Mouse (Mus musculus): ENCODE results near the gene Ank3.

Gene Ank3

GRCm38 (mm10) chr10:69575451-69575850 lies 176.9 kb downstream of the Ank3 start:
- DNase-seq: no peak

DNA sequence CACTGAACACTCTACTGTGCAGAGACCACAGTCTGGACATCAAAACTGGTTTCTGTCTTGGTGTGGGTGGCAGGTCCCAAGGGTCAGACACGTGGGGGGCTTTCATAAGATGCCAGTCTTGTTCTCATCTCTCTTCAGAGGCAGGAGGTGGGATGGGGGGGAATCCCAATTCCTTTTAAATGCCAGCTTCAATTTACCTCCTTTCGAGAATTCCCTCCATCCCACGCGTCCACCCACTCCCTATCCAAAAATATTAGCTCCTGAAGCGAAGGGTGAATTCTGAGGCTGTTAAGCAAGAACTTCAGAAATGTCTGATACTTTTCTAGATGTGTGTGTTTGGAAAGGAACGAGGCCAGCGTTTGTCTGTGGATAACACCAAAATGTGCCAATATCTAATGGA lies 177.7 kb downstream of the Ank3 start:
- no peak for DNase-seq

GRCm38 (mm10) chr10:69577061-69577728 lies 178.6 kb downstream of the Ank3 start:
- no peak for DNase-seq

- no peak for DNase-seq
Observed at GRCm38 (mm10) chr10:69577729-69578061, 179.1 kb downstream of the Ank3 start.

- no peak for DNase-seq
Observed at GRCm38 (mm10) chr10:69579585-69579984, 181.0 kb downstream of the Ank3 start.

GRCm38 (mm10) chr10:69581525-69581924 lies 183.0 kb downstream of the Ank3 start:
- DNase-seq: no peak

DNA sequence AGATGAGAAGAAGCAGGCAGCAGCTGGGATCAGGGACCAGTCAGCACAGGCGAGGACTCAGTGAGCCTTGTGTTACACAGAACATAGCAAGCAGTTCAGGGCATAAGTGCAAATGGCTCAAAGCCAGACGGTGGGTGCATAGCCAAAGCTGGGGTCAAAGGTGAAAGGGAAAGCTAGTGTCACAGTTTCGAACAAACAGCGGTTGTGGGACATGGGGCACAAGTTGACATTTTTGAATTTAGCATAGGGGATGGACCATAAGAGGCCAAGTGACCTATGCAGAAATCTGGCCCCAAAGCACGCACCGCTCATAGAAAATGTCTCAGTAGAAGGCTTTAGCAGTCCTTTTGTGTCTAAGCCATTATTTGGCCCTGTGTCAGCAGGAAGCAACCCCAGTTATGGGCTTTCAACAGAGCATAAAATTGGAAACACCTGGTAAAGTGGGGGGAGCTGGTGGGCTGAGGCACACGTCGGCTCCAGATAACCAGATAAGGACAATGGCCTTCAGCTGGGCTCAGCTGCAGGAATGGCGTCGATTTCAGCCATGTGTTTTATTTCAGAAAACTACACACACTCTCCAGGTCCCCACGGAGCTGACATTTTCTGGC lies 185.4 kb downstream of the Ank3 start:
- DNase-seq: no peak

- no peak for DNase-seq
Observed at GRCm38 (mm10) chr10:69584566-69584965, 186.0 kb downstream of the Ank3 start.

- DNase-seq: no peak
Observed at GRCm38 (mm10) chr10:69585271-69585670, 186.7 kb downstream of the Ank3 start.

- peak in 1 of 2 experiments; percentile 7 for DNase-seq
Observed at GRCm38 (mm10) chr10:69594186-69595131, 195.9 kb downstream of the Ank3 start.

- DNase-seq: no peak
Observed at GRCm38 (mm10) chr10:69595487-69595886, 196.9 kb downstream of the Ank3 start.

GRCm38 (mm10) chr10:69601471-69601870 lies 202.9 kb downstream of the Ank3 start:
- DNase-seq: no peak

DNA sequence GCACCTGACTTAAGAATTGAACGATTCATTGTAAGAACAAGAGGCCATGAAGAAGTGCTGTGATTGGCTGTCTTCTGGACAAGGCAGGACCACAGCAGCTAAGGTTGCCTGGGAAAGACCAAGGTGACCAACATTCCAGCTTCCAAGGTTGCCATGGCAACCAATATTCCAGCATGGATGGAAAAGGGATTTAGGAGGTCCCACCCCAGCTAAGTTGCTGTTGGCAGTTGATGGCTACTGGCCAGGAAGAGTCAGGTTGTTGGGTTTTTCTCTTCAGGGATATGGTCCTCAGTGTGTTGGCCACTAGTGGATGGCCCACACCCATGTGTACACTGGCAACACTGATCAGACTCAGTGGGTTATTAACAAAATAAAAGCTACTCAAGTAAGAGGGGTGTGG lies 204.1 kb downstream of the Ank3 start:
- no peak for DNase-seq

DNA sequence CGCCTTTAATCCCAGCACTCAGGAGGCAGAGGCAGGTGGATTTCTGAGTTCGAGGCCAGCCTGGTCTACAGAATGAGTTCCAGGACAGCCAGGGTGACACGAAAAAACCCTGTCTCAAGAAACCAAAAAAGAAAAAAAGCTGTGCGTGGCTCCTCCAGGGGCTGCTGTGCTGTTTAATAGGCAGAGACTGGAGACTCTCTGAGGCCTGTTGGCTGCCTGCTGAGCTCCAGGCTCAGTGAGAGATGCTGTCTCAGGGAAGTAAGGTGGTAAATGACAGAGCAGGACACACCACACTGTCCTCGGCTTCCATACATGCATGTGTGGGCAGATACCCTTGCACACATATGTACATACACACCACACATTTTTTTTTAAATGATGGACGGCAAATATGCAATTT lies 206.0 kb downstream of the Ank3 start:
- DNase-seq: no peak

GRCm38 (mm10) chr10:69605211-69605610 lies 206.6 kb downstream of the Ank3 start:
- DNase-seq: no peak

DNA sequence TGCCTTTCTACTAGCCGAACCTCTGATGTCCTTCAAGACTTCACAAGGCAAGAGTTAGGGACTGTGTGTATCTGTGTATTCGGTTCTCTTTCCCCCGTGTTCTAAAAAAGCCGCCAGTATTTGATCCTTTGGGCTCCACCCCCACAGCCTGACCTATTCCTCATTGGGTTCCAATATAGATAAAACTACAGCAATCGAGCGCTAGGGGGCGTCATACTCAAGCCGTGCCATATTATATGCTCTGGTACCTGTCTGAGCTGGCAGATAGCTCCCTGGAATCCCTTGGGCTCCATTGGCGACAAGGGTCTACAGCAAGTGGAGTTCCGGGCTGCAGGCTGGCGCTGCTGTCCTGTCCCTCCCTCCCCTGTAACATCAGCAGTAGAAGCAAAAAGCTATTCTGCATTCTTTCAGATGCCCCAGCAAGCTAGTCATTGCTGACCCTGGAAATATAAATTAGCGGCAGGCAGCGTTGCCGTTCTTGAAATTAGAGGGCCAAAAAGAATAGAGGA lies 209.1 kb downstream of the Ank3 start:
- DNase-seq: no peak

GRCm38 (mm10) chr10:69611314-69611713 lies 212.7 kb downstream of the Ank3 start:
- no peak for DNase-seq

DNA sequence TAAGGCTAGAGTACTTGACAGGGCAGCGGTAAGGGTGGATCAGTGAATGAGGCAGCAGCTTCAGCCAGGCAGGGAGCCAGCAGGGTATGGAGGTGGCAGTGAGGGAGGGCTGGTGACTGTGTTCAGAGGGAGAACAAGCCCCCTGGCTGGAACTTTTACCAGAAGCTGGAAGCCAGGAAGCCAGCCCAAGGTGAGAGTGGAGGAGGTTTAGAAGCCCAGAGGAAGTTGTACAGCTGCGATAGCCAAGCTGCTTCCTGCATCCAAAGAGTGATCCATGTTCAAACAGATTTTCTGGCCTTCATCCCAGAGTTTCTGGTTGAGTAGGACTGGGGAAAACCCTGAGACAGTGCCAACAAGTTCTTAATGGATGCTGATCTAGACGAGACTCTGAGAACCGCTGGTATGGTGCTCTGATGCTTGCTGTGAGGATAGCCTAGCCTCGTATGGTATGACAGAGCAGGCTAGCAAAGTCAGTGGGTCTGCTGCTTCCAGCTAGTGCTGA lies 213.3 kb downstream of the Ank3 start:
- DNase-seq: no peak

GRCm38 (mm10) chr10:69616953-69617352 lies 218.4 kb downstream of the Ank3 start:
- DNase-seq: no peak

DNA sequence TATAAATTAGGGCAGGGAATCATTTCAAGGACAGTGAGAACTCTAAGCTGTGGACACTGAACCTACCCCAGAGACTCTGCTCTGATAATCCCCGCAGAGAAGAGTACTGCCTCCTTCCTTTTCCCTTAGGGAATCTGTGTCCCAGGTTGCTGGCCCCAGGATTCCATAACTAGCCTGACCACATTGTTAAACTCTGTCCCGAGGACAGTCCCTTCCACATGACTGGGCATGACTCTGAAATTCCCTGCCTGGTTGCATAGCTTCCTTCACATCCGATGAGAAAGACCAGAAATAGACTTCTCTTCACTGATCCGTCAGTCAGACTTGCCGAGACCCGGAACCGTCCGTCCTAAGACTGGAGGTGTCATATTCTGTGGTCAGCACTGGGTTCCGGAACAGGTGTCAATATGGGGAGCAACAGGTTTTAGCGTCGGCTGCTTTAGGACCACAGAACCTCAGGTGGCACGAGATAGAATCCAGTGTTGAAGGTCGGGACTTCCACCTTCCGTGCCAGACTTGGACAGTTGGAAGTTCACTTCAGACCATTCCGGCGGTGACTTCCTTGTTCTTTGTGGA lies 219.1 kb downstream of the Ank3 start:
- no peak for DNase-seq

GRCm38 (mm10) chr10:69620692-69621382 lies 222.3 kb downstream of the Ank3 start:
- DNase-seq: no peak

DNA sequence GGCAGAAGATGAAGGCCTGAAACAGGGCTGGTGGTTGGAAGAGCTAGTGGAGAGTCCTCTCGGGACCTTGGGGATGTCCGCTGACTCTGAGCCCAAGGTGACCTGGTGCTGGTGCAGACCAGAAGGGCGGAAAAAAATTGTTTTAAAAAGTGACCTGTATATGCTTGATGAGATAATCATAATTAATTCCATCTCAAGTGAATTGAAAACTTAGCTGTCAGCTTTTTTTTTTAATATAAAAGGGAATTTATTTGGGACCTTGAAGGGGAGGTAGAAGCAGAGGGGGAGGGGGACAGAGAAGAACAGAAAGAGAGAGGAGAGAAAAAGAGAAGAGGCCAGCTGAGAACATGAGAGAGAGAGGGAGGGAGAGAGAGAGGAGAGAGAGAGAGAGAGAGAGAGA lies 229.2 kb downstream of the Ank3 start:
- no peak for DNase-seq

Data from spleen, adult 18-20 months (tissue).